20 mouse cellular contexts compared by ENCODE assay signal in genomic region chr2:148429001-148429505, GRCm38 (mm10). TPM values are rescaled to one million over a fixed set of nuclear protein-coding genes. Genes with fewer than 3 reads are reported as not detected.
DNase-seq lines count a peak whose midpoint lies in the region; ATAC-seq lines count a peak whose summit lies in the region.
"Had no signal": no experiment of that assay in that cellular context is flagged by ENCODE, and none has a peak within 500 bp of the region (broad histone marks: within the 10 kb centered on the region; RNA-seq: fewer than 3 reads in every experiment).

No protein-coding gene starts in this region.

- H3K4me3 ChIP-seq in forebrain, embryonic 14.5 days (ENCODE audit: low read depth, low read length) = no peak overlapping the region
- no peak overlapping the region for H3K4me3 ChIP-seq in forebrain, embryonic 11.5 days (ENCODE audit: low read depth, low read length)
- H3K4me3 ChIP-seq in hindbrain, embryonic 13.5 days = no peak overlapping the region
- H3K4me3 ChIP-seq: forebrain, embryonic 13.5 days; neural tube, embryonic 13.5 days had no signal

- no peak for ATAC-seq in forebrain, embryonic 14.5 days
- ATAC-seq in forebrain, embryonic 11.5 days (replicated peaks; ENCODE audit: low FRiP score) = no peak
- no peak for ATAC-seq in hindbrain, embryonic 13.5 days (ENCODE audit: low FRiP score)
- ATAC-seq: forebrain, embryonic 13.5 days had no signal

- no peak overlapping the region for H3K27ac ChIP-seq in forebrain, embryonic 14.5 days (ENCODE audit: low read depth, low read length)
- H3K27ac ChIP-seq in forebrain, embryonic 11.5 days (ENCODE audit: low read depth, low read length) = no peak overlapping the region
- H3K27ac ChIP-seq in hindbrain, embryonic 13.5 days = no peak overlapping the region
- H3K27ac ChIP-seq: forebrain, embryonic 13.5 days; neural tube, embryonic 13.5 days had no signal

- H3K9me3 ChIP-seq in forebrain, embryonic 14.5 days (replicated peaks; ENCODE audit: control insufficient read depth, low read length) = no peaks in the 10 kb centered on the region
- H3K9me3 ChIP-seq in forebrain, embryonic 11.5 days (ENCODE audit: control insufficient read depth, low read length) = no peaks in the 10 kb centered on the region
- H3K9me3 ChIP-seq in hindbrain, embryonic 13.5 days = no peaks in the 10 kb centered on the region
- H3K9me3 ChIP-seq: forebrain, embryonic 13.5 days; neural tube, embryonic 13.5 days had no signal

- H3K36me3 ChIP-seq in forebrain, embryonic 14.5 days (ENCODE audit: control insufficient read depth, insufficient read depth, low read length) = no peaks in the 10 kb centered on the region
- H3K36me3 ChIP-seq in forebrain, embryonic 11.5 days (ENCODE audit: control insufficient read depth, insufficient read depth, low read length) = no peaks in the 10 kb centered on the region
- H3K36me3 ChIP-seq in hindbrain, embryonic 13.5 days = no peaks in the 10 kb centered on the region
- H3K36me3 ChIP-seq: neural tube, embryonic 13.5 days had no signal

- no peak overlapping the region for H3K9ac ChIP-seq in forebrain, embryonic 14.5 days (ENCODE audit: low read length)
- H3K9ac ChIP-seq in forebrain, embryonic 11.5 days (ENCODE audit: low read length) = no peak overlapping the region
- no peak overlapping the region for H3K9ac ChIP-seq in hindbrain, embryonic 13.5 days
- H3K9ac ChIP-seq: forebrain, embryonic 13.5 days; lung, embryonic 14.5 days; neural tube, embryonic 13.5 days had no signal

- H3K4me2 ChIP-seq in forebrain, embryonic 14.5 days (ENCODE audit: low read length) = no peak overlapping the region
- H3K4me2 ChIP-seq in forebrain, embryonic 11.5 days (ENCODE audit: low read depth, low read length, severe bottlenecking) = no peak overlapping the region
- H3K4me2 ChIP-seq in hindbrain, embryonic 13.5 days = no peak overlapping the region
- H3K4me2 ChIP-seq: forebrain, embryonic 13.5 days; heart, embryonic 11.5 days; liver, embryonic 11.5 days; lung, embryonic 14.5 days; midbrain, embryonic 11.5 days; neural tube, embryonic 13.5 days had no signal

- no peaks in the 10 kb centered on the region for H3K27me3 ChIP-seq in forebrain, embryonic 14.5 days (replicated peaks; ENCODE audit: control insufficient read depth, insufficient read depth, low read length)
- no peaks in the 10 kb centered on the region for H3K27me3 ChIP-seq in forebrain, embryonic 11.5 days (ENCODE audit: control insufficient read depth, insufficient read depth, low read length)
- H3K27me3 ChIP-seq in hindbrain, embryonic 13.5 days = no peaks in the 10 kb centered on the region
- H3K27me3 ChIP-seq: forebrain, embryonic 13.5 days; neural tube, embryonic 13.5 days had no signal

- no peaks in the 10 kb centered on the region for H3K4me1 ChIP-seq in forebrain, embryonic 14.5 days (ENCODE audit: control insufficient read depth, insufficient read depth, low read length)
- no peaks in the 10 kb centered on the region for H3K4me1 ChIP-seq in forebrain, embryonic 11.5 days (replicated peaks; ENCODE audit: control insufficient read depth, insufficient read depth, low read length)
- no peaks in the 10 kb centered on the region for H3K4me1 ChIP-seq in hindbrain, embryonic 13.5 days (replicated peaks)
- H3K4me1 ChIP-seq: forebrain, embryonic 13.5 days; neural tube, embryonic 13.5 days had no signal

- DNase-seq in forebrain, embryonic 14.5 days (ENCODE audit: low spot score) = peak; percentile 17
- DNase-seq in forebrain, embryonic 11.5 days (ENCODE audit: low spot score) = no peak
- peak; percentile 31 for DNase-seq in kidney, postnatal 14 days
- DNase-seq in kidney, adult 8-10 months = no peak
- peak; percentile 53 for DNase-seq in 3T3-L1 (ENCODE audit: low read depth, low spot score)
- DNase-seq in brain, adult 2 months (ENCODE audit: low read depth, low spot score) = peak; percentile 63
- DNase-seq in thymus, postnatal 0 days (ENCODE audit: low spot score) = no peak
- DNase-seq: cerebellum, adult 11 months; cerebellum, postnatal 25 days; gastrocnemius, postnatal 10 days; kidney, adult 18-20 months; kidney, postnatal 4 days; lung, embryonic 14.5 days; thymus, postnatal 25 days had no signal

RNA-seq across cellular contexts. Expression of gene Cd93, which starts 14.3 kb away (rescaled TPM):
- 8.5 and 8.6 TPM in 2 replicates for polyA plus RNA-seq in forebrain, embryonic 14.5 days (2014; fragmentation: Nextera tagmentation; extraction: Ambion mirVana)
- 5.2 and 5.8 TPM in 2 replicates for polyA plus RNA-seq in forebrain, embryonic 11.5 days (2014; fragmentation: Nextera tagmentation; extraction: Ambion mirVana)
- 7.4 and 8.2 TPM in 2 replicates for polyA plus RNA-seq in hindbrain, embryonic 13.5 days (2015; fragmentation: Nextera tagmentation; extraction: Ambion mirVana)
- polyA plus RNA-seq in thymus, postnatal 0 days (2015; fragmentation: Nextera tagmentation; extraction: Ambion mirVana) = 4.0 and 4.1 TPM in 2 replicates

RNA-seq across cellular contexts. Expression of gene Thbd, which starts 21.1 kb away (rescaled TPM):
- 7.2 and 9.0 TPM in 2 replicates for polyA plus RNA-seq in forebrain, embryonic 14.5 days (2014; fragmentation: Nextera tagmentation; extraction: Ambion mirVana)
- 4.9 and 6.0 TPM in 2 replicates for polyA plus RNA-seq in forebrain, embryonic 11.5 days (2014; fragmentation: Nextera tagmentation; extraction: Ambion mirVana)
- 8.8 and 10.3 TPM in 2 replicates for polyA plus RNA-seq in hindbrain, embryonic 13.5 days (2015; fragmentation: Nextera tagmentation; extraction: Ambion mirVana)
- polyA plus RNA-seq in thymus, postnatal 0 days (2015; fragmentation: Nextera tagmentation; extraction: Ambion mirVana) = 3.8 and 4.9 TPM in 2 replicates

RNA-seq across cellular contexts. Expression of gene Sstr4, which starts 33.9 kb away (rescaled TPM):
- polyA plus RNA-seq in forebrain, embryonic 14.5 days (2014; fragmentation: Nextera tagmentation; extraction: Ambion mirVana) = 1.7 and 2.5 TPM in 2 replicates
- 0.52 and 1.1 TPM in 2 replicates for polyA plus RNA-seq in forebrain, embryonic 11.5 days (2014; fragmentation: Nextera tagmentation; extraction: Ambion mirVana)
- polyA plus RNA-seq in hindbrain, embryonic 13.5 days (2015; fragmentation: Nextera tagmentation; extraction: Ambion mirVana) = 2.1 and 2.5 TPM in 2 replicates
- not detected in 2 replicates for polyA plus RNA-seq in thymus, postnatal 0 days (2015; fragmentation: Nextera tagmentation; extraction: Ambion mirVana)

Comparison
In these comparisons a context has a peak if more than half of its experiments do, and no peak if none do; other contexts are left out.
1. DNase-seq: peak in forebrain, embryonic 14.5 days (single experiment), kidney, postnatal 14 days (single experiment), 3T3-L1 (single experiment) and brain, adult 2 months (single experiment); none in forebrain, embryonic 11.5 days (single experiment), kidney, adult 8-10 months (0 of 2) and thymus, postnatal 0 days (single experiment).